Mouse (Mus musculus): ENCODE measurements around the gene Fanca.
"Not testable (repeated sequence)": the region's sequence is repeated elsewhere in the genome, so short reads cannot be mapped to it uniquely, and the experiment has no call there.

Gene Fanca

GRCm38 (mm10) chr8:123331810-123332209 is 13.4 kb upstream of the Fanca start:
- no peak for ATAC-seq (ENCODE audit: insufficient number of reproducible peaks, low FRiP score, low TSS enrichment)

GRCm38 (mm10) chr8:123331301-123331700 is 12.9 kb upstream of the Fanca start:
- ATAC-seq (ENCODE audit: insufficient number of reproducible peaks, low FRiP score, low TSS enrichment): no peak

- no peak for ATAC-seq (ENCODE audit: insufficient number of reproducible peaks, low FRiP score, low TSS enrichment)
Measured at GRCm38 (mm10) chr8:123330701-123331100, 12.3 kb upstream of the Fanca start.

- ATAC-seq (ENCODE audit: insufficient number of reproducible peaks, low FRiP score, low TSS enrichment): no peak
Measured at GRCm38 (mm10) chr8:123329961-123330360, 11.6 kb upstream of the Fanca start.

GRCm38 (mm10) chr8:123329350-123329749 is 11.0 kb upstream of the Fanca start:
- ATAC-seq (ENCODE audit: insufficient number of reproducible peaks, low FRiP score, low TSS enrichment): no peak

- no peak for ATAC-seq (ENCODE audit: insufficient number of reproducible peaks, low FRiP score, low TSS enrichment)
Measured at GRCm38 (mm10) chr8:123328552-123328951, 10.2 kb upstream of the Fanca start.

- ATAC-seq (ENCODE audit: insufficient number of reproducible peaks, low FRiP score, low TSS enrichment): no peak
Measured at GRCm38 (mm10) chr8:123319522-123320164, 1.3 kb upstream of the Fanca start.

GRCm38 (mm10) chr8:123317781-123318466 is 452 bp downstream of the Fanca start:
- ATAC-seq (ENCODE audit: insufficient number of reproducible peaks, low FRiP score, low TSS enrichment): no peak

GRCm38 (mm10) chr8:123308738-123309137 is 9.6 kb downstream of the Fanca start:
- no peak for ATAC-seq (ENCODE audit: insufficient number of reproducible peaks, low FRiP score, low TSS enrichment)

- ATAC-seq (ENCODE audit: insufficient number of reproducible peaks, low FRiP score, low TSS enrichment): no peak
Measured at GRCm38 (mm10) chr8:123298301-123298700, 20.1 kb downstream of the Fanca start.

- no peak for ATAC-seq (ENCODE audit: insufficient number of reproducible peaks, low FRiP score, low TSS enrichment)
Measured at GRCm38 (mm10) chr8:123292785-123293184, 25.6 kb downstream of the Fanca start.

GRCm38 (mm10) chr8:123292281-123292680 is 26.1 kb downstream of the Fanca start:
- no peak for ATAC-seq (ENCODE audit: insufficient number of reproducible peaks, low FRiP score, low TSS enrichment)

- no peak for ATAC-seq (ENCODE audit: insufficient number of reproducible peaks, low FRiP score, low TSS enrichment)
Measured at GRCm38 (mm10) chr8:123291716-123292115, 26.7 kb downstream of the Fanca start.

GRCm38 (mm10) chr8:123290679-123291078 is 27.7 kb downstream of the Fanca start:
- no peak for ATAC-seq (ENCODE audit: insufficient number of reproducible peaks, low FRiP score, low TSS enrichment)

GRCm38 (mm10) chr8:123290166-123290565 is 28.2 kb downstream of the Fanca start:
- ATAC-seq (ENCODE audit: insufficient number of reproducible peaks, low FRiP score, low TSS enrichment): no peak

GRCm38 (mm10) chr8:123287362-123287761 is 31.0 kb downstream of the Fanca start:
- ATAC-seq (ENCODE audit: insufficient number of reproducible peaks, low FRiP score, low TSS enrichment): no peak

GRCm38 (mm10) chr8:123284493-123284892 is 33.9 kb downstream of the Fanca start:
- no peak for ATAC-seq (ENCODE audit: insufficient number of reproducible peaks, low FRiP score, low TSS enrichment)

- ATAC-seq (ENCODE audit: insufficient number of reproducible peaks, low FRiP score, low TSS enrichment): no peak
Measured at GRCm38 (mm10) chr8:123283991-123284390, 34.4 kb downstream of the Fanca start.

GRCm38 (mm10) chr8:123282994-123283393 is 35.4 kb downstream of the Fanca start:
- ATAC-seq (ENCODE audit: insufficient number of reproducible peaks, low FRiP score, low TSS enrichment): not testable (repeated sequence)

- ATAC-seq (ENCODE audit: insufficient number of reproducible peaks, low FRiP score, low TSS enrichment): no peak
Measured at GRCm38 (mm10) chr8:123280302-123281094, 37.9 kb downstream of the Fanca start.

GRCm38 (mm10) chr8:123279828-123280227 is 38.5 kb downstream of the Fanca start:
- no peak for ATAC-seq (ENCODE audit: insufficient number of reproducible peaks, low FRiP score, low TSS enrichment)

Data from cerebellum, adult (tissue).